Mouse (Mus musculus): ENCODE results near the gene Sestd1.

- TF ChIP-seq CTCF (IDR thresholded peaks at IDR 0.05; ENCODE audit: insufficient read depth, low read depth, low read length): no peak
- no peak for TF ChIP-seq POLR2A (IDR thresholded peaks at IDR 0.05; ENCODE audit: insufficient read depth, low read depth, low read length)
Measured at GRCm38 (mm10) chr2:77163381-77163780, 117.0 kb downstream of the Sestd1 start.

All from olfactory bulb, adult 2 months (tissue).